Mouse (Mus musculus): Measurements from ENCODE around the gene Elmo1. TPM values are rescaled to one million over a fixed set of nuclear protein-coding genes. Genes with fewer than 3 reads are reported as not detected.

Elmo1 gene
- polyA plus RNA-seq, 1 experiment from 2014 or later = 17.4 TPM

GRCm38 (mm10) chr13:20300052-20300564 lies 209.7 kb downstream of the Elmo1 start:
- no peaks in the 10 kb centered on the region for H3K27me3 ChIP-seq
- H3K4me1 ChIP-seq = no peaks in the 10 kb centered on the region
- 81% methylated on average over 3 of the region's 3 CpGs for WGBS
- no peaks in the 10 kb centered on the region for H3K9me3 ChIP-seq
- no peak overlapping the region for H3K4me3 ChIP-seq
- H3K27ac ChIP-seq = no peak overlapping the region
- no peak overlapping the region for H3K4me2 ChIP-seq
- no peak for ATAC-seq (ENCODE audit: insufficient number of reproducible peaks, low FRiP score, low TSS enrichment, low read depth)
- no peak overlapping the region for H3K9ac ChIP-seq
- no peaks in the 10 kb centered on the region for H3K36me3 ChIP-seq

GRCm38 (mm10) chr13:20300626-20301025 lies 210.2 kb downstream of the Elmo1 start:
- H3K36me3 ChIP-seq = no peaks in the 10 kb centered on the region
- no peak overlapping the region for H3K9ac ChIP-seq
- WGBS = 70% methylated on average over 3 of the region's 3 CpGs
- H3K4me2 ChIP-seq = no peak overlapping the region
- H3K27me3 ChIP-seq = no peaks in the 10 kb centered on the region
- no peak for ATAC-seq (ENCODE audit: insufficient number of reproducible peaks, low FRiP score, low TSS enrichment, low read depth)
- H3K4me1 ChIP-seq = no peaks in the 10 kb centered on the region
- no peak overlapping the region for H3K27ac ChIP-seq
- H3K9me3 ChIP-seq = no peaks in the 10 kb centered on the region
- no peak overlapping the region for H3K4me3 ChIP-seq

- 93% methylated on average over 7 of the region's 7 CpGs for WGBS
- ATAC-seq (ENCODE audit: insufficient number of reproducible peaks, low FRiP score, low TSS enrichment, low read depth) = no peak
- Histone ChIP-seq H3K9ac (no peak overlapping the region), H3K9me3 (no peaks in the 10 kb centered on the region), H3K27me3 (no peaks in the 10 kb centered on the region), H3K4me1 (no peaks in the 10 kb centered on the region), H3K27ac (no peak overlapping the region), H3K4me3 (no peak overlapping the region), H3K36me3 (no peaks in the 10 kb centered on the region), H3K4me2 (no peak overlapping the region)
Observed at GRCm38 (mm10) chr13:20301760-20302159, 211.4 kb downstream of the Elmo1 start.

- no peak overlapping the region for H3K27ac ChIP-seq
- H3K27me3 ChIP-seq = no peaks in the 10 kb centered on the region
Observed at GRCm38 (mm10) chr13:20305621-20306020, 215.2 kb downstream of the Elmo1 start.

GRCm38 (mm10) chr13:20306180-20307177 lies 216.1 kb downstream of the Elmo1 start:
- H3K36me3 ChIP-seq = no peaks in the 10 kb centered on the region
- no peak overlapping the region for H3K4me2 ChIP-seq
- WGBS = 57% methylated on average over 5 of the region's 5 CpGs
- no peaks in the 10 kb centered on the region for H3K9me3 ChIP-seq
- no peak overlapping the region for H3K9ac ChIP-seq
- ATAC-seq (ENCODE audit: insufficient number of reproducible peaks, low FRiP score, low TSS enrichment, low read depth) = no peak
- no peaks in the 10 kb centered on the region for H3K4me1 ChIP-seq
- peak overlapping the region; percentile 38; the same call in 1 of the 2 replicates for H3K27ac ChIP-seq
- no peak overlapping the region for H3K4me3 ChIP-seq
- H3K27me3 ChIP-seq = no peaks in the 10 kb centered on the region

More at GRCm38 (mm10) chr13:20305621-20306020, 215.2 kb downstream of the Elmo1 start:
- Histone ChIP-seq H3K4me1 (no peaks in the 10 kb centered on the region), H3K4me3 (no peak overlapping the region), H3K9me3 (no peaks in the 10 kb centered on the region), H3K36me3 (no peaks in the 10 kb centered on the region), H3K4me2 (no peak overlapping the region), H3K9ac (no peak overlapping the region)
- WGBS = 63% methylated on average over 4 of the region's 4 CpGs
- ATAC-seq (ENCODE audit: insufficient number of reproducible peaks, low FRiP score, low TSS enrichment, low read depth) = no peak

- no peaks in the 10 kb centered on the region for H3K9me3 ChIP-seq
- H3K9ac ChIP-seq = no peak overlapping the region
- ATAC-seq (ENCODE audit: insufficient number of reproducible peaks, low FRiP score, low TSS enrichment, low read depth) = no peak
- 77% methylated on average over 2 of the region's 2 CpGs for WGBS
- H3K4me3 ChIP-seq = no peak overlapping the region
- no peak overlapping the region for H3K4me2 ChIP-seq
- no peaks in the 10 kb centered on the region for H3K36me3 ChIP-seq
- H3K4me1 ChIP-seq = no peaks in the 10 kb centered on the region
- no peak overlapping the region for H3K27ac ChIP-seq
- no peaks in the 10 kb centered on the region for H3K27me3 ChIP-seq
Observed at GRCm38 (mm10) chr13:20307381-20307780, 217.0 kb downstream of the Elmo1 start.

- no peak overlapping the region for H3K9ac ChIP-seq
- no peak for ATAC-seq (ENCODE audit: insufficient number of reproducible peaks, low FRiP score, low TSS enrichment, low read depth)
- H3K36me3 ChIP-seq = no peaks in the 10 kb centered on the region
- no peak overlapping the region for H3K4me3 ChIP-seq
- H3K4me2 ChIP-seq = no peak overlapping the region
- H3K27me3 ChIP-seq = no peaks in the 10 kb centered on the region
- H3K9me3 ChIP-seq = no peaks in the 10 kb centered on the region
- 12% methylated on average over 3 of the region's 3 CpGs for WGBS
- H3K27ac ChIP-seq = no peak overlapping the region
- no peaks in the 10 kb centered on the region for H3K4me1 ChIP-seq
Observed at GRCm38 (mm10) chr13:20311612-20312011, 221.2 kb downstream of the Elmo1 start.

GRCm38 (mm10) chr13:20313345-20313744 lies 222.9 kb downstream of the Elmo1 start:
- H3K4me3 ChIP-seq = no peak overlapping the region
- no peaks in the 10 kb centered on the region for H3K27me3 ChIP-seq
- no peak for ATAC-seq (ENCODE audit: insufficient number of reproducible peaks, low FRiP score, low TSS enrichment, low read depth)
- H3K27ac ChIP-seq = no peak overlapping the region
- no peak overlapping the region for H3K4me2 ChIP-seq
- no peak overlapping the region for H3K9ac ChIP-seq
- H3K9me3 ChIP-seq = no peaks in the 10 kb centered on the region
- no peaks in the 10 kb centered on the region for H3K4me1 ChIP-seq
- no peaks in the 10 kb centered on the region for H3K36me3 ChIP-seq
- WGBS = 82% methylated on average over 6 of the region's 6 CpGs

- no peaks in the 10 kb centered on the region for H3K27me3 ChIP-seq
- H3K4me2 ChIP-seq = no peak overlapping the region
- no peaks in the 10 kb centered on the region for H3K4me1 ChIP-seq
- H3K9ac ChIP-seq = no peak overlapping the region
- no peak overlapping the region for H3K27ac ChIP-seq
- H3K4me3 ChIP-seq = no peak overlapping the region
- H3K36me3 ChIP-seq = no peaks in the 10 kb centered on the region
- 88% methylated on average over 11 of the region's 11 CpGs for WGBS
- ATAC-seq (ENCODE audit: insufficient number of reproducible peaks, low FRiP score, low TSS enrichment, low read depth) = no peak
- no peaks in the 10 kb centered on the region for H3K9me3 ChIP-seq
Observed at GRCm38 (mm10) chr13:20316139-20316538, 225.7 kb downstream of the Elmo1 start.

- Histone ChIP-seq H3K4me1 (no peaks in the 10 kb centered on the region), H3K9ac (no peak overlapping the region)
- no peak for ATAC-seq (ENCODE audit: insufficient number of reproducible peaks, low FRiP score, low TSS enrichment, low read depth)
Observed at GRCm38 (mm10) chr13:20318615-20319219, 228.3 kb downstream of the Elmo1 start.

GRCm38 (mm10) chr13:20320232-20320631 lies 229.8 kb downstream of the Elmo1 start:
- no peak for ATAC-seq (ENCODE audit: insufficient number of reproducible peaks, low FRiP score, low TSS enrichment, low read depth)
- Histone ChIP-seq H3K27ac (no peak overlapping the region), H3K4me3 (no peak overlapping the region), H3K4me1 (no peaks in the 10 kb centered on the region), H3K4me2 (no peak overlapping the region), H3K36me3 (no peaks in the 10 kb centered on the region), H3K9ac (no peak overlapping the region), H3K9me3 (no peaks in the 10 kb centered on the region), H3K27me3 (no peaks in the 10 kb centered on the region)
- 75% methylated on average over 5 of the region's 5 CpGs for WGBS

More at GRCm38 (mm10) chr13:20318615-20319219, 228.3 kb downstream of the Elmo1 start:
- Histone ChIP-seq H3K27ac (no peak overlapping the region), H3K4me3 (no peak overlapping the region), H3K27me3 (no peaks in the 10 kb centered on the region), H3K4me2 (no peak overlapping the region), H3K9me3 (no peaks in the 10 kb centered on the region), H3K36me3 (no peaks in the 10 kb centered on the region)
- WGBS = 61% methylated on average over 3 of the region's 3 CpGs

GRCm38 (mm10) chr13:20323478-20323877 lies 233.1 kb downstream of the Elmo1 start:
- Histone ChIP-seq H3K4me1 (no peaks in the 10 kb centered on the region), H3K9me3 (no peaks in the 10 kb centered on the region), H3K27me3 (no peaks in the 10 kb centered on the region), H3K36me3 (no peaks in the 10 kb centered on the region), H3K4me3 (no peak overlapping the region), H3K27ac (no peak overlapping the region), H3K4me2 (no peak overlapping the region), H3K9ac (no peak overlapping the region)
- 58% methylated on average over 4 of the region's 4 CpGs for WGBS
- no peak for ATAC-seq (ENCODE audit: insufficient number of reproducible peaks, low FRiP score, low TSS enrichment, low read depth)
